Mouse (Mus musculus) hindbrain, embryonic 13.5 days (tissue): ENCODE results near the gene Dph6. TPM values are rescaled to one million over a fixed set of nuclear protein-coding genes. Genes with fewer than 3 reads are reported as not detected.

Source experiments
- ATAC-seq: fragments of 200-750 bp; cut with Nextera tagmentation; 2 replicates; pipeline ENCODE4 v1.8.0; 2017; ENCODE audit warnings: moderate TSS enrichment; ENCODE audit not compliant: low FRiP score
- H3K27ac ChIP-seq: fragments of 300-500 bp; sonication (generic); 2 replicates; pipeline ENCODE4 v1.5.1; 2015; ENCODE audit warnings: inconsistent platforms, mild to moderate bottlenecking, moderate library complexity
- H3K27me3 ChIP-seq: fragments of 300-500 bp; sonication (generic); 2 replicates; pipeline ENCODE4 v1.6.1; 2015; ENCODE audit warnings: mild to moderate bottlenecking, inconsistent platforms
- H3K36me3 ChIP-seq: fragments of 300-500 bp; sonication (generic); 2 replicates; pipeline ENCODE4 v1.6.1; 2015; ENCODE audit warnings: mild to moderate bottlenecking, inconsistent platforms
- H3K4me1 ChIP-seq: fragments of 300-500 bp; sonication (generic); replicated peaks from 2 replicates; pipeline ENCODE4 v1.6.1; 2015; ENCODE audit warnings: inconsistent platforms
- H3K4me2 ChIP-seq: fragments of 300-500 bp; sonication (generic); 2 replicates; pipeline ENCODE4 v1.6.1; 2015; ENCODE audit warnings: inconsistent platforms, mild to moderate bottlenecking, moderate library complexity
- H3K4me3 ChIP-seq: fragments of 300-500 bp; sonication (generic); 2 replicates; pipeline ENCODE4 v1.5.1; 2015; ENCODE audit warnings: mild to moderate bottlenecking, inconsistent platforms
- H3K9ac ChIP-seq: fragments of 300-500 bp; sonication (generic); 2 replicates; pipeline ENCODE4 v1.6.1; 2015; ENCODE audit warnings: mild to moderate bottlenecking, inconsistent platforms
- H3K9me3 ChIP-seq: fragments of 300-500 bp; sonication (generic); 2 replicates; pipeline ENCODE4 v1.6.1; 2016; ENCODE audit warnings: inconsistent platforms
- WGBS: fragments of 180-500 bp; shearing (Covaris S2); methylation state at CpG from one replicate; pipeline ENCODE4 v1.1.7; 2015; 5-methylcytosine and 5-hydroxymethylcytosine counted together
- polyA plus RNA-seq: library from polyadenylated mRNA; unstranded; fragments of >200 nt; fragmentation: Nextera tagmentation; extraction: Ambion mirVana; gene quantifications from 2 replicates; pipeline ENCODE4 v1.2.1, GENCODE M21; 2015

Gene Dph6
- 13.3 and 15.7 TPM in 2 replicates for polyA plus RNA-seq

GRCm38 (mm10) chr2:114654365-114655239 lies at the start of gene Dph6:
Gene Dph6 (minus strand): TSS chr2:114654964.
- H3K4me3 ChIP-seq, result peak within 1 kb of the TSS; percentile 62
- no peaks in the 10 kb centered on the region for H3K36me3 ChIP-seq
- H3K9ac ChIP-seq, result peak within 1 kb of the TSS; percentile 75
- under 1% methylated on average over 44 of the region's 45 CpGs for WGBS
- no peaks in the 10 kb centered on the region for H3K9me3 ChIP-seq
- H3K27me3 ChIP-seq, result no peaks in the 10 kb centered on the region
- H3K27ac ChIP-seq, result peak within 1 kb of the TSS; percentile 92
- peak within 1 kb of the TSS; percentile 58 for H3K4me2 ChIP-seq
- peak; percentile 98 for ATAC-seq
- H3K4me1 ChIP-seq, result peaks cover 7% of the 10 kb centered on the region

GRCm38 (mm10) chr2:114700966-114701685 lies 46.4 kb upstream of the Dph6 start:
- Histone ChIP-seq H3K27ac (no peak overlapping the region), H3K36me3 (no peaks in the 10 kb centered on the region), H3K4me3 (no peak overlapping the region), H3K9ac (no peak overlapping the region), H3K9me3 (no peaks in the 10 kb centered on the region), H3K27me3 (no peaks in the 10 kb centered on the region), H3K4me2 (no peak overlapping the region), H3K4me1 (no peaks in the 10 kb centered on the region)
- no peak for ATAC-seq
- WGBS, result 76% methylated on average over 2 of the region's 2 CpGs

- 89% methylated on average over 2 of the region's 2 CpGs for whole genome bisulfite sequencing
- Histone ChIP-seq H3K36me3 (no peaks in the 10 kb centered on the region), H3K4me1 (peaks cover 7% of the 10 kb centered on the region; the same call in 1 of the 2 replicates), H3K4me3 (no peak overlapping the region), H3K4me2 (no peak overlapping the region), H3K27ac (no peak overlapping the region), H3K27me3 (no peaks in the 10 kb centered on the region), H3K9ac (no peak overlapping the region), H3K9me3 (no peaks in the 10 kb centered on the region)
- no peak for ATAC-seq
These were observed 36.8 kb upstream of the Dph6 start for GRCm38 (mm10) chr2:114691607-114692006.

GRCm38 (mm10) chr2:114687483-114687882 lies 32.7 kb upstream of the Dph6 start:
- no peak overlapping the region for H3K4me3 ChIP-seq
- no peak overlapping the region for H3K27ac ChIP-seq
- H3K9ac ChIP-seq, result no peak overlapping the region
- H3K9me3 ChIP-seq, result no peaks in the 10 kb centered on the region
- 58% methylated on average over 1 of the region's 1 CpGs for WGBS
- ATAC-seq, result no peak
- peaks cover 7% of the 10 kb centered on the region; the same call in 1 of the 2 replicates for H3K4me1 ChIP-seq
- H3K4me2 ChIP-seq, result no peak overlapping the region
- no peaks in the 10 kb centered on the region for H3K27me3 ChIP-seq
- H3K36me3 ChIP-seq, result no peaks in the 10 kb centered on the region

GRCm38 (mm10) chr2:114687081-114687480 lies 32.3 kb upstream of the Dph6 start:
- no peak overlapping the region for H3K27ac ChIP-seq
- H3K4me1 ChIP-seq, result peaks cover 7% of the 10 kb centered on the region; the same call in 1 of the 2 replicates
- no peak overlapping the region for H3K4me3 ChIP-seq
- no peak overlapping the region for H3K9ac ChIP-seq
- no peak for ATAC-seq
- H3K36me3 ChIP-seq, result no peaks in the 10 kb centered on the region
- no peaks in the 10 kb centered on the region for H3K9me3 ChIP-seq
- 71% methylated on average over 4 of the region's 4 CpGs for WGBS
- no peaks in the 10 kb centered on the region for H3K27me3 ChIP-seq
- H3K4me2 ChIP-seq, result no peak overlapping the region

GRCm38 (mm10) chr2:114673831-114674230 lies 19.1 kb upstream of the Dph6 start:
- Histone ChIP-seq H3K4me2 (no peak overlapping the region), H3K9ac (no peak overlapping the region), H3K4me1 (no peaks in the 10 kb centered on the region), H3K27ac (no peak overlapping the region), H3K9me3 (no peaks in the 10 kb centered on the region), H3K4me3 (no peak overlapping the region), H3K27me3 (no peaks in the 10 kb centered on the region), H3K36me3 (no peaks in the 10 kb centered on the region)
- 94% methylated on average over 1 of the region's 1 CpGs for WGBS
- no peak for ATAC-seq

GRCm38 (mm10) chr2:114670983-114671382 lies 16.2 kb upstream of the Dph6 start:
- ATAC-seq, result no peak
- no peak overlapping the region for H3K4me3 ChIP-seq
- H3K9ac ChIP-seq, result no peak overlapping the region
- H3K9me3 ChIP-seq, result no peaks in the 10 kb centered on the region
- H3K27ac ChIP-seq, result no peak overlapping the region
- H3K4me2 ChIP-seq, result no peak overlapping the region
- no peaks in the 10 kb centered on the region for H3K27me3 ChIP-seq
- 90% methylated on average over 3 of the region's 3 CpGs for WGBS
- no peaks in the 10 kb centered on the region for H3K36me3 ChIP-seq
- H3K4me1 ChIP-seq, result no peaks in the 10 kb centered on the region

GRCm38 (mm10) chr2:114658954-114659353 lies 4.2 kb upstream of the Dph6 start:
- H3K9me3 ChIP-seq, result no peaks in the 10 kb centered on the region
- H3K27me3 ChIP-seq, result no peaks in the 10 kb centered on the region
- peaks cover 3% of the 10 kb centered on the region for H3K4me1 ChIP-seq
- H3K9ac ChIP-seq, result no peak overlapping the region
- H3K27ac ChIP-seq, result no peak overlapping the region
- no peaks in the 10 kb centered on the region for H3K36me3 ChIP-seq
- no peak overlapping the region for H3K4me3 ChIP-seq
- no peak for ATAC-seq
- no peak overlapping the region for H3K4me2 ChIP-seq
- 94% methylated on average over 2 of the region's 2 CpGs for WGBS

- Histone ChIP-seq H3K36me3 (peaks cover 3% of the 10 kb centered on the region; the same call in 1 of the 2 replicates), H3K4me1 (no peaks in the 10 kb centered on the region), H3K4me3 (no peak overlapping the region), H3K27me3 (no peaks in the 10 kb centered on the region), H3K9ac (no peak overlapping the region), H3K27ac (no peak overlapping the region), H3K4me2 (no peak overlapping the region), H3K9me3 (no peaks in the 10 kb centered on the region)
- WGBS, result 39% methylated on average over 5 of the region's 5 CpGs
- no peak for ATAC-seq
These were observed 8.5 kb downstream of the Dph6 start for GRCm38 (mm10) chr2:114646240-114646639.

GRCm38 (mm10) chr2:114643832-114644231 lies 10.9 kb downstream of the Dph6 start:
- Histone ChIP-seq H3K36me3 (peaks cover 5% of the 10 kb centered on the region; the same call in 1 of the 2 replicates), H3K4me2 (no peak overlapping the region), H3K9me3 (no peaks in the 10 kb centered on the region), H3K4me1 (no peaks in the 10 kb centered on the region), H3K27ac (no peak overlapping the region), H3K27me3 (no peaks in the 10 kb centered on the region), H3K4me3 (no peak overlapping the region), H3K9ac (no peak overlapping the region)
- WGBS, result 92% methylated on average over 2 of the region's 2 CpGs
- ATAC-seq, result no peak

GRCm38 (mm10) chr2:114624683-114625082 lies 30.1 kb downstream of the Dph6 start:
- Histone ChIP-seq H3K9ac (no peak overlapping the region), H3K4me3 (no peak overlapping the region), H3K27me3 (no peaks in the 10 kb centered on the region), H3K27ac (no peak overlapping the region; the same call in 1 of the 2 replicates), H3K9me3 (no peaks in the 10 kb centered on the region), H3K4me2 (no peak overlapping the region), H3K4me1 (peaks cover 3% of the 10 kb centered on the region), H3K36me3 (no peaks in the 10 kb centered on the region)
- ATAC-seq, result peak; percentile 57; the same call in 1 of the 2 replicates
- 40% methylated on average over 4 of the region's 4 CpGs for WGBS

- Histone ChIP-seq H3K9ac (no peak overlapping the region), H3K9me3 (no peaks in the 10 kb centered on the region), H3K36me3 (no peaks in the 10 kb centered on the region), H3K4me2 (0 out of 2 replicates have a peak overlapping the region, but pooled peaks have one; percentile 8), H3K4me3 (no peak overlapping the region), H3K27me3 (no peaks in the 10 kb centered on the region), H3K4me1 (peaks cover 3% of the 10 kb centered on the region), H3K27ac (peak overlapping the region; percentile 72)
- no peak for ATAC-seq
- 4% methylated on average over 2 of the region's 2 CpGs for WGBS
These were observed 32.2 kb downstream of the Dph6 start for GRCm38 (mm10) chr2:114622550-114622939.
